Mouse (Mus musculus) cerebellum, adult 2 months (tissue): ENCODE measurements at regions not wholly inside any gene's neighbourhood (a gene's known extent, or its start where the extent isn't known, plus 50 kb on each side); places are given as distances from the start of the nearest gene placed in this dataset.

Experiments
- DNase-seq, 2 experiments: peaks; one replicate each; pipeline ENCODE4 v3.0.0; 2021
- H3K27ac ChIP-seq: fragments of 200-500 bp; 2 replicates; pipeline ENCODE4 v1.5.1; 2012; ENCODE audit warnings: low read length, control low read depth, inconsistent platforms; ENCODE audit not compliant: insufficient read depth
- H3K27me3 ChIP-seq: fragments of 200-500 bp; 2 replicates; pipeline ENCODE4 v1.6.1; 2012; ENCODE audit warnings: inconsistent platforms, mild to moderate bottlenecking, low read length, moderate library complexity; ENCODE audit not compliant: control insufficient read depth, insufficient read depth
- H3K4me1 ChIP-seq: fragments of 200-500 bp; 2 replicates; pipeline ENCODE4 v1.6.1; 2011; ENCODE audit warnings: low read length; ENCODE audit not compliant: control insufficient read depth, insufficient read depth
- H3K4me3 ChIP-seq: fragments of 200-500 bp; replicated peaks from 2 replicates; pipeline ENCODE3; 2011; ENCODE audit warnings: mild to moderate bottlenecking, low read depth, low read length, control low read depth; ENCODE audit not compliant: insufficient read depth
- CTCF ChIP-seq: fragments of 200-500 bp; IDR thresholded peaks from 2 replicates; pipeline ENCODE4 v1.5.1; 2011; ENCODE audit warnings: low read depth, mild to moderate bottlenecking, control low read depth, low read length, moderate library complexity, borderline replicate concordance; ENCODE audit not compliant: insufficient read depth
- POLR2A ChIP-seq: fragments of 200-500 bp; IDR thresholded peaks from 2 replicates; pipeline ENCODE4 v1.6.1; 2011; ENCODE audit warnings: low read length, control low read depth, borderline replicate concordance; ENCODE audit not compliant: insufficient read depth
- WGBS: fragments of 180-500 bp; shearing (Covaris S2); methylation state at CpG from one replicate; pipeline ENCODE4 v1.1.7; 2018; 5-methylcytosine and 5-hydroxymethylcytosine counted together

GRCm38 (mm10) chr10:8088737-8089136 is 132.7 kb upstream of the Tab2 start:
- 63% methylated on average over 3 of the region's 3 CpGs for WGBS
- TF ChIP-seq CTCF (no peak), POLR2A (no peak)
- H3K4me3 ChIP-seq, result no peak overlapping the region
- DNase-seq, result no peak
- H3K27me3 ChIP-seq, result no peaks in the 10 kb centered on the region
- H3K4me1 ChIP-seq, result no peaks in the 10 kb centered on the region; the same call in 1 of the 2 replicates
- no peak overlapping the region for H3K27ac ChIP-seq

- no peak overlapping the region for H3K4me3 ChIP-seq
- 91% methylated on average over 3 of the region's 3 CpGs for WGBS
- no peak for DNase-seq
- H3K27me3 ChIP-seq, result no peaks in the 10 kb centered on the region
- TF ChIP-seq CTCF (no peak), POLR2A (no peak)
- H3K27ac ChIP-seq, result no peak overlapping the region
- H3K4me1 ChIP-seq, result no peaks in the 10 kb centered on the region; the same call in 1 of the 2 replicates
Observed at GRCm38 (mm10) chr10:8088321-8088720, 132.3 kb upstream of the Tab2 start.

GRCm38 (mm10) chr10:8087106-8087505 is 131.1 kb upstream of the Tab2 start:
- Histone ChIP-seq H3K4me3 (no peak overlapping the region), H3K4me1 (no peaks in the 10 kb centered on the region; the same call in 1 of the 2 replicates), H3K27ac (no peak overlapping the region), H3K27me3 (no peaks in the 10 kb centered on the region)
- WGBS, result 65% methylated on average over 2 of the region's 2 CpGs
- TF ChIP-seq CTCF (no peak), POLR2A (no peak)
- no peak for DNase-seq

- H3K4me3 ChIP-seq, result no peak overlapping the region
- H3K4me1 ChIP-seq, result no peaks in the 10 kb centered on the region; the same call in 1 of the 2 replicates
- H3K27me3 ChIP-seq, result no peaks in the 10 kb centered on the region
- TF ChIP-seq CTCF, result no peak
- TF ChIP-seq POLR2A, result no peak
- DNase-seq, result no peak
- H3K27ac ChIP-seq, result no peak overlapping the region
- 82% methylated on average over 4 of the region's 4 CpGs for WGBS
Observed at GRCm38 (mm10) chr10:8086442-8086841, 130.4 kb upstream of the Tab2 start.

GRCm38 (mm10) chr10:8077904-8078811 is 122.1 kb upstream of the Tab2 start:
- H3K4me1 ChIP-seq, result no peaks in the 10 kb centered on the region
- no peak overlapping the region for H3K4me3 ChIP-seq
- H3K27ac ChIP-seq, result no peak overlapping the region
- no peak for DNase-seq
- WGBS, result 69% methylated on average over 8 of the region's 8 CpGs
- TF ChIP-seq POLR2A, result no peak
- H3K27me3 ChIP-seq, result no peaks in the 10 kb centered on the region

- H3K27me3 ChIP-seq, result no peaks in the 10 kb centered on the region
- TF ChIP-seq POLR2A (no peak), CTCF (no peak)
- H3K27ac ChIP-seq, result no peak overlapping the region
- no peak for DNase-seq
- WGBS, result 69% methylated on average over 1 of the region's 1 CpGs
- no peaks in the 10 kb centered on the region for H3K4me1 ChIP-seq
- no peak overlapping the region for H3K4me3 ChIP-seq
Observed at GRCm38 (mm10) chr10:8072463-8072862, 116.4 kb upstream of the Tab2 start.

GRCm38 (mm10) chr10:8071858-8072257 is 115.8 kb upstream of the Tab2 start:
- TF ChIP-seq POLR2A (no peak), CTCF (no peak)
- Histone ChIP-seq H3K27ac (no peak overlapping the region), H3K4me1 (no peaks in the 10 kb centered on the region), H3K27me3 (no peaks in the 10 kb centered on the region), H3K4me3 (no peak overlapping the region)
- no peak for DNase-seq
- WGBS, result 70% methylated on average over 3 of the region's 3 CpGs

GRCm38 (mm10) chr10:8070472-8070871 is 114.4 kb upstream of the Tab2 start:
- 85% methylated on average over 2 of the region's 2 CpGs for WGBS
- no peak overlapping the region for H3K27ac ChIP-seq
- no peaks in the 10 kb centered on the region for H3K27me3 ChIP-seq
- no peak for DNase-seq
- H3K4me1 ChIP-seq, result no peaks in the 10 kb centered on the region
- no peak overlapping the region for H3K4me3 ChIP-seq
- TF ChIP-seq POLR2A (no peak), CTCF (no peak)
